Mouse (Mus musculus) liver, postnatal 0 days (tissue): ENCODE data around the gene Myo5a. TPM values are rescaled to one million over a fixed set of nuclear protein-coding genes. Genes with fewer than 3 reads are reported as not detected.
A peak's percentile ranks its signal among the peaks of the same experiment; 100 is the strongest.

ENCODE experiments used
- ATAC-seq: fragments of 200-750 bp; cut with Nextera tagmentation; 2 replicates; pipeline ENCODE4 v1.8.0; 2017; ENCODE audit warnings: mild to moderate bottlenecking, moderate library complexity
- DNase-seq: peaks from one replicate; pipeline ENCODE4 v3.0.0-alpha.2; 2016
- H3K27ac ChIP-seq: fragments of 300-500 bp; sonication (generic); 2 replicates; pipeline ENCODE4 v1.5.1; 2014; ENCODE audit warnings: antibody characterized with exemption, moderate library complexity, mild to moderate bottlenecking, low read depth
- H3K27me3 ChIP-seq: fragments of 300-500 bp; sonication (generic); 2 replicates; pipeline ENCODE4 v1.6.1; 2014; ENCODE audit warnings: low read length, control low read depth, mixed read lengths; ENCODE audit not compliant: insufficient read depth
- H3K36me3 ChIP-seq: fragments of 300-500 bp; sonication (generic); replicated peaks from 2 replicates; pipeline ENCODE4 v1.6.1; 2014; ENCODE audit warnings: mild to moderate bottlenecking, control low read depth, low read length, moderate library complexity, mixed read lengths; ENCODE audit not compliant: insufficient read depth
- H3K4me1 ChIP-seq: fragments of 300-500 bp; sonication (generic); 2 replicates; pipeline ENCODE4 v1.6.1; 2014; ENCODE audit warnings: antibody characterized with exemption, mild to moderate bottlenecking, control low read depth; ENCODE audit not compliant: insufficient read depth
- H3K4me2 ChIP-seq: fragments of 300-500 bp; sonication (generic); 2 replicates; pipeline ENCODE4 v1.6.1; 2014; ENCODE audit warnings: low read depth, mild to moderate bottlenecking, low read length, moderate library complexity, mixed read lengths
- H3K4me3 ChIP-seq: fragments of 300-500 bp; sonication (generic); 2 replicates; pipeline ENCODE4 v1.5.1; 2014; ENCODE audit warnings: low read depth, low read length
- H3K9ac ChIP-seq: fragments of 300-500 bp; sonication (generic); replicated peaks from 2 replicates; pipeline ENCODE4 v1.6.1; 2014; ENCODE audit warnings: mild to moderate bottlenecking, moderate library complexity
- H3K9me3 ChIP-seq: fragments of 300-500 bp; sonication (generic); 2 replicates; pipeline ENCODE4 v1.6.1; 2016; ENCODE audit warnings: mild to moderate bottlenecking, control low read depth, low read length, mixed read lengths
- CTCF ChIP-seq: sonication (generic); IDR thresholded peaks from 2 replicates; pipeline ENCODE4 v1.5.1; 2016; ENCODE audit warnings: antibody characterized with exemption, low read depth
- EP300 ChIP-seq: IDR thresholded peaks from 2 replicates; pipeline ENCODE4 v1.6.1; 2016; ENCODE audit warnings: antibody characterized with exemption, low read depth, mild to moderate bottlenecking
- WGBS: fragments of 180-500 bp; shearing (Covaris S2); extraction: QIAGEN DNeasy Blood & Tissue Kit; methylation state at CpG from one replicate; pipeline ENCODE4 v1.1.7; 2014; ENCODE audit not compliant: insufficient replicate concordance; 5-methylcytosine and 5-hydroxymethylcytosine counted together
- polyA plus RNA-seq: library from polyadenylated mRNA; unstranded; fragments of >200 nt; fragmentation: Nextera tagmentation; extraction: Ambion mirVana; gene quantifications from 2 replicates; pipeline ENCODE4 v1.2.1, GENCODE M21; 2015

Myo5a gene
- polyA plus RNA-seq: 1.2 and 1.3 TPM in 2 replicates

DNA sequence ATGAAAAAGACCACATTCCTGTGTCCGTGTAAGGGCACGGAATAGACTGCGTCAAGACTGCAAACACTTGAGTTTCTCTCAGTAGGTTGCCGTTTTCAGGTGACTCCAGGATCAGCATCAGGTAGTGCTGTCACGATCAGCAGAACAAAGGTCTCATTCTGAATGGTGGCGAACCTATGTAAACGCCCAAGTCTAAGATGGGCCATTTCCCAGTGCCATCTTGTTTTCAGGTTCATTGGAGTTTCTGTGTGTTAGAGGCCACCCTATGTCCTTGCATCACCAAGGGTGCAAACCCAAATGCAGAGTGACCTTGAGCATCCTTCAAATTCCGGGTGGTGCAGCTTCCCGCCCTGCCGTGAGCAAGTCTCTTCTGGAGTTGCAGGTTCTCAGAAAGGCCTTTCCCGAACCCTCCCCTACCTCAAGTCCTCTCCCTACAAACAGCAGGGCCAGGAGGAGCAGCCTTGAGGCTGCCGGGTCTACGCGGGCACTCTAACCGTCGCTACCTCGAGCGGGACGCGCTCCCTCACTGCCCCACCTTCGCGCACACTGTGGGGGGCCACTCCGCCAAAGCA is at the start of gene Myo5a:
Gene Myo5a (plus strand): TSS at position 559 of the 572 bp plus-strand sequence.
- peaks cover 10% of the 10 kb centered on the region for H3K4me1 ChIP-seq
- no peaks in the 10 kb centered on the region for H3K9me3 ChIP-seq
- H3K27me3 ChIP-seq: peaks cover 18% of the 10 kb centered on the region
- H3K36me3 ChIP-seq: no peaks in the 10 kb centered on the region
- no peak for ATAC-seq
- DNase-seq: no peak
- H3K4me2 ChIP-seq: peak within 1 kb of the TSS; percentile 82
- H3K9ac ChIP-seq: peak within 1 kb of the TSS; percentile 51
- 22% methylated on average over 23 of the region's 23 CpGs for WGBS
- TF ChIP-seq CTCF: no peak
- no peak for TF ChIP-seq EP300
- peak within 1 kb of the TSS; percentile 53 for H3K4me3 ChIP-seq
- H3K27ac ChIP-seq: peak within 1 kb of the TSS; percentile 63

DNA sequence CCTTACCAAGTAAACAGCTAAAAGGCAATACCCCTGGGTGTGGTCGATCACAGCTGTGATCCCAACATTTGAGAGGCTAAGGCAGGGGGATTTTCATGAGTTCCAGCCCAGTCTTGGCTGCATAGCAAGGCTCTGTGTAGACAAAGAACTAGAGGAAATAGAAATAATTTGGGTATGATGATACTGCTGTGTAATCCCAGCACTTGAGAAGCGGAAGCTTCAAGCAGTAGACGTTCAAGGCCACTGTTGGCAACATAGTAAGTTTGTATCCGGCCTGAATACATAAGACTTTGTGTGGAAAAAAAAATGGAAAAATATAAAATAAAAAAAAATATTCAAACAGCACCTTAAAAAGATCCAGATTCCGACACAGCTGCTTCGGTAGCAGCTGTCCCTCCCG is 48.3 kb upstream of the Myo5a start:
- 78% methylated on average over 7 of the region's 7 CpGs for WGBS
- TF ChIP-seq EP300 (no peak), CTCF (no peak)

DNA sequence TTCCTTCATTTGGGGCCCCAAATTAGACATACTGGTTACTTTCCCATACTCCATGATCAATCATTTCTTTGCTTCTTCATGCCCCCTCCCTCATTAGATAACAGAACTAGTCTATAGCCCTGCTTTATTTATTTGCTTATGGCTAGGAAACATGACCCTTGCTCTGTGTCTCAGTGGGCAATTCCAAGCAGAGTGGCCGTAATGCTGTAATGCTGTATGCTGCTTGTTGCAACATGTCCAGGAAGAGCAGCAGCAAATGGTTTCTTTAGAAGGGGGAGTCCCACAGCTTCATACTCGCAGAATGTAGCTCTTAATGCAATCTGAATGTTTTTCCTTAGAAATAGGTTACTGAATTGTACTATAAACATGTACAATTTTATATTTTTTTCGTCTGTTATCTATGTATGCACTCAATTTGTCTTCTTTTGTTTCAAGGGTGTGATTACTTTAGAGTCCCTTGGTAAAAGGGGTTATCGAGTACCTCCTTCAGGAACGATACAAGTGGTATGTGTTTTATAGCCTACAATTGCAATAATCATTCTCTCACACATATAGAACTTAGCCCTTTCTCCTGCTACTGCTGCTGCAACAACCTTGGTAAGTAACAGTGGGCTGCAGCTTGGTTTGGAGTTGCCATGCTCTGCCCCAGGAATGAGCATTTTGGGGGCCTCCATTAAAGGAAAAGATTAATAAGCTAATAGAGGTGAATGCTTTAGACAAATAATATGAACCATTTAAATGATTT is 47.5 kb upstream of the Myo5a start:
- DNase-seq (peak; percentile 25), ATAC-seq (peak; percentile 95)
- peaks cover 3% of the 10 kb centered on the region; the same call in 1 of the 2 replicates for H3K4me1 ChIP-seq
- peaks cover 21% of the 10 kb centered on the region for H3K36me3 ChIP-seq
- H3K9me3 ChIP-seq: no peaks in the 10 kb centered on the region
- H3K9ac ChIP-seq: no peak overlapping the region
- TF ChIP-seq EP300 (peak; percentile 24; the same call in 1 of the 2 replicates), CTCF (no peak)
- WGBS: 61% methylated on average over 5 of the region's 5 CpGs
- H3K4me3 ChIP-seq: no peak overlapping the region
- no peak overlapping the region for H3K4me2 ChIP-seq
- peak overlapping the region; percentile 31; the same call in 1 of the 2 replicates for H3K27ac ChIP-seq
- H3K27me3 ChIP-seq: no peaks in the 10 kb centered on the region

More for the DNA sequence above, 48.3 kb upstream of the Myo5a start:
- Histone ChIP-seq H3K27me3 (no peaks in the 10 kb centered on the region), H3K9me3 (no peaks in the 10 kb centered on the region), H3K9ac (no peak overlapping the region), H3K27ac (0 out of 2 replicates have a peak overlapping the region, but pooled peaks have one; percentile 31), H3K36me3 (peaks cover 18% of the 10 kb centered on the region; the same call in 1 of the 2 replicates), H3K4me2 (no peak overlapping the region), H3K4me3 (no peak overlapping the region), H3K4me1 (peaks cover 3% of the 10 kb centered on the region; the same call in 1 of the 2 replicates)
- no peak for ATAC-seq
- no peak for DNase-seq

DNA sequence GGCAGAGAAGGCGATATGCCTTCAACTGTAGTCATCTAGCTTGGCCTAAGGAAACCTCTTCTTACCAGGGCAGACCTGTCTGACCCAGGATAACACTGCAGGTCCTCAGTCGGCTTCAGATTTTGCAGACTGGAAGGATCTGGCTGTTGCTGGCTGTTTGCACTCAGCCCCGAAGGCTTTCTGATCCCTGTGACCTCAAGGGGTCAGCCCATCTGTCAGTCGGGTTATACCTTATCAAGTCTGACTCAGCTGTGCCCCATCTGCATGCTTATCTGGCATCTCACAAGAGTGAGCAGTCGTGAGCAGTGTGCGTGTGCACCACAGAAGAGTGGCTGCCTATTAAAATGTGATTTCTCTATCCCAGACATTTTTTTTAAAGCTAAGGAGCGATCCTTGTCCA is 46.7 kb upstream of the Myo5a start:
- peaks cover 3% of the 10 kb centered on the region; the same call in 1 of the 2 replicates for H3K4me1 ChIP-seq
- peaks cover 23% of the 10 kb centered on the region for H3K36me3 ChIP-seq
- DNase-seq: no peak
- H3K9me3 ChIP-seq: no peaks in the 10 kb centered on the region
- H3K4me3 ChIP-seq: no peak overlapping the region
- H3K27ac ChIP-seq: no peak overlapping the region
- H3K27me3 ChIP-seq: no peaks in the 10 kb centered on the region
- WGBS: 36% methylated on average over 7 of the region's 7 CpGs
- TF ChIP-seq CTCF (no peak), EP300 (no peak)
- H3K4me2 ChIP-seq: no peak overlapping the region
- H3K9ac ChIP-seq: no peak overlapping the region
- ATAC-seq: peak; percentile 40

DNA sequence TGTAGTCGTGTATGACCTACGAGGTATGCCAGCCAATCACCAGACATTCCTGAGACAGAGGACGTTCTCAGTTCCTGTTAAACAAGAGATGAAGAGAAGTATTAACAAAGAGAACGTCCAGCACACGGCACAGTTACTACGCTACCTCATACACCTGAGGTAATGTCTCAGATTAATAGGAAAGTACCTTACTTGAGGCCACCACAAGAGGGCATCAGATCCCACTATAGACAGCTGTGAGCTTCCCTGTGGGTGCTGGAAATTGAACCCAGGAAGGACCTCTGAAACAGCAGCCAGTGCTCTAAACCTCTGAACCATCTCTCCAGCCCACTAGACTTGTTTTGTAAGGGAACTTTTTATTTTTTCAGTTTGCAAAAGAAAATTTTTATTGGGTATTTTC is 45.1 kb upstream of the Myo5a start:
- H3K27me3 ChIP-seq: no peaks in the 10 kb centered on the region
- H3K4me3 ChIP-seq: no peak overlapping the region
- no peak for ATAC-seq
- TF ChIP-seq EP300: no peak
- peak; percentile 64 for TF ChIP-seq CTCF
- peaks cover 18% of the 10 kb centered on the region for H3K36me3 ChIP-seq
- no peak overlapping the region for H3K9ac ChIP-seq
- H3K27ac ChIP-seq: no peak overlapping the region
- H3K9me3 ChIP-seq: no peaks in the 10 kb centered on the region
- no peak overlapping the region for H3K4me2 ChIP-seq
- H3K4me1 ChIP-seq: peaks cover 3% of the 10 kb centered on the region; the same call in 1 of the 2 replicates
- DNase-seq: no peak
- WGBS: 76% methylated on average over 6 of the region's 6 CpGs

DNA sequence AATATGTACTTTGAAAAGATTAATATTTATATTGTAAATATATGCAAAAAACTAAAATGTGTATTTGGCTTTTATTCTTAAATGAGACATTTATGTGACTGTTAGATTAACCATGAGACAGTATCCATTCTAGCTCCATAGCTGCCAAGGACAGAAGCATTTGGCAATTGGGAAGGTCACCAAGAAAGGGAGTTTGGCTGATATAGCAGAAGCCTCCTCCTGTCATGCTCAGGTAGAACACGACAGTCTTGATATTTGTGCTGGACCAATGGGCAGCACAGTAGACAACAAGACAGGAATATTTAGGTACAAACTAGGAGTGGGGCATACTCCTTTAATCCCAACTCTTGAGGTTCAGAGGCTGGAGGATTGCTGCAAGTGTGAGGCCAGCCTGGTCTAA is 38.4 kb upstream of the Myo5a start:
- DNase-seq (no peak), ATAC-seq (no peak)
- no peak overlapping the region for H3K27ac ChIP-seq
- H3K36me3 ChIP-seq: peaks cover 15% of the 10 kb centered on the region
- H3K4me3 ChIP-seq: no peak overlapping the region
- H3K9ac ChIP-seq: no peak overlapping the region
- H3K4me1 ChIP-seq: no peaks in the 10 kb centered on the region; the same call in 1 of the 2 replicates
- TF ChIP-seq CTCF (no peak), EP300 (no peak)
- H3K4me2 ChIP-seq: no peak overlapping the region
- no peaks in the 10 kb centered on the region for H3K27me3 ChIP-seq
- no peaks in the 10 kb centered on the region for H3K9me3 ChIP-seq
- WGBS: 82% methylated on average over 1 of the region's 1 CpGs
